Mouse (Mus musculus): ENCODE measurements around the gene Rgs2. TPM values are rescaled to one million over a fixed set of nuclear protein-coding genes. Genes with fewer than 3 reads are reported as not detected.

Gene Rgs2
- polyA plus RNA-seq, 1 experiment: 3.6 TPM

- Histone ChIP-seq H3ac (ENCODE audit: control insufficient read depth, insufficient read length) (no peak overlapping the region), H3K79me2 (ENCODE audit: control insufficient read depth, insufficient read depth) (no peaks in the 10 kb centered on the region), H3K4me2 (ENCODE audit: low read depth) (no peak overlapping the region), H3K4me3 (no peak overlapping the region), H3K36me3 (ENCODE audit: control insufficient read depth, insufficient read depth) (no peaks in the 10 kb centered on the region), H3K27me3 (ENCODE audit: control insufficient read depth, insufficient read depth, insufficient read length) (no peaks in the 10 kb centered on the region)
- TF ChIP-seq POLR2A (IDR thresholded peaks at IDR 0.05; ENCODE audit: insufficient read length, low read depth): no peak
- TF ChIP-seq MYOD1 (IDR thresholded peaks at IDR 0.05; ENCODE audit: control insufficient read depth in 1 of 3, insufficient read length in 2 of 3, low read depth in 2 of 3): no peak
- no peak for TF ChIP-seq SRF (IDR thresholded peaks at IDR 0.05; ENCODE audit: control insufficient read depth, insufficient read length, low read depth)
- no peak for TF ChIP-seq MYOG (IDR thresholded peaks at IDR 0.05; ENCODE audit: control insufficient read depth in 1 of 3, insufficient read depth in 1 of 3, insufficient read length in 2 of 3, low read depth in 2 of 3)
- TF ChIP-seq USF1 (IDR thresholded peaks at IDR 0.05; ENCODE audit: low read depth): no peak
- TF ChIP-seq E2F4 (IDR thresholded peaks at IDR 0.05; ENCODE audit: insufficient read depth): no peak
- no peak for TF ChIP-seq TCF3 (IDR thresholded peaks at IDR 0.05; ENCODE audit: insufficient read length, low read depth)
- no peak for TF ChIP-seq CEBPB (IDR thresholded peaks at IDR 0.05; ENCODE audit: insufficient read depth, poor library complexity, severe bottlenecking)
- TF ChIP-seq MAX (IDR thresholded peaks at IDR 0.05; ENCODE audit: low read depth): no peak
- TF ChIP-seq POLR2AphosphoS2 (IDR thresholded peaks at IDR 0.05; ENCODE audit: insufficient read length, low read depth): no peak
These were observed 11.4 kb downstream of the Rgs2 start for GRCm38 (mm10) chr1:143992528-143992927.

GRCm38 (mm10) chr1:143990263-143990662 is 13.7 kb downstream of the Rgs2 start:
- no peak overlapping the region for H3K4me3 ChIP-seq
- H3ac ChIP-seq (ENCODE audit: control insufficient read depth, insufficient read length): no peak overlapping the region
- H3K27me3 ChIP-seq (ENCODE audit: control insufficient read depth, insufficient read depth, insufficient read length): no peaks in the 10 kb centered on the region
- H3K36me3 ChIP-seq (ENCODE audit: control insufficient read depth, insufficient read depth): no peaks in the 10 kb centered on the region
- no peak for TF ChIP-seq MYOD1 (IDR thresholded peaks at IDR 0.05; ENCODE audit: control insufficient read depth in 1 of 3, insufficient read length in 2 of 3, low read depth in 2 of 3)
- no peak for TF ChIP-seq TCF3 (IDR thresholded peaks at IDR 0.05; ENCODE audit: insufficient read length, low read depth)
- no peak for TF ChIP-seq USF1 (IDR thresholded peaks at IDR 0.05; ENCODE audit: low read depth)
- no peak for TF ChIP-seq TCF12 (IDR thresholded peaks at IDR 0.05; ENCODE audit: insufficient read depth, poor library complexity, severe bottlenecking)
- TF ChIP-seq MAX (IDR thresholded peaks at IDR 0.05; ENCODE audit: low read depth): no peak
- no peak for TF ChIP-seq POLR2A (IDR thresholded peaks at IDR 0.05; ENCODE audit: insufficient read length, low read depth)
- TF ChIP-seq SRF (IDR thresholded peaks at IDR 0.05; ENCODE audit: control insufficient read depth, insufficient read length, low read depth): no peak
- TF ChIP-seq REST (IDR thresholded peaks at IDR 0.05; ENCODE audit: insufficient read depth, insufficient read length): no peak
- no peak for TF ChIP-seq CEBPB (IDR thresholded peaks at IDR 0.05; ENCODE audit: insufficient read depth, poor library complexity, severe bottlenecking)
- no peak for TF ChIP-seq POLR2AphosphoS2 (IDR thresholded peaks at IDR 0.05; ENCODE audit: insufficient read length, low read depth)
- no peak for TF ChIP-seq E2F4 (IDR thresholded peaks at IDR 0.05; ENCODE audit: insufficient read depth)
- no peak for TF ChIP-seq MYOG (IDR thresholded peaks at IDR 0.05; ENCODE audit: control insufficient read depth in 1 of 3, insufficient read depth in 1 of 3, insufficient read length in 2 of 3, low read depth in 2 of 3)
- no peak overlapping the region for H3K4me2 ChIP-seq (ENCODE audit: low read depth)
- H3K79me2 ChIP-seq (ENCODE audit: control insufficient read depth, insufficient read depth): no peaks in the 10 kb centered on the region

GRCm38 (mm10) chr1:143989773-143990172 is 14.2 kb downstream of the Rgs2 start:
- no peak overlapping the region for H3K4me3 ChIP-seq
- no peaks in the 10 kb centered on the region for H3K79me2 ChIP-seq (ENCODE audit: control insufficient read depth, insufficient read depth)
- no peaks in the 10 kb centered on the region for H3K36me3 ChIP-seq (ENCODE audit: control insufficient read depth, insufficient read depth)
- no peak for TF ChIP-seq SRF (IDR thresholded peaks at IDR 0.05; ENCODE audit: control insufficient read depth, insufficient read length, low read depth)
- no peak for TF ChIP-seq CEBPB (IDR thresholded peaks at IDR 0.05; ENCODE audit: insufficient read depth, poor library complexity, severe bottlenecking)
- TF ChIP-seq MAX (IDR thresholded peaks at IDR 0.05; ENCODE audit: low read depth): no peak
- TF ChIP-seq MYOD1 (IDR thresholded peaks at IDR 0.05; ENCODE audit: control insufficient read depth in 1 of 3, insufficient read length in 2 of 3, low read depth in 2 of 3): no peak
- TF ChIP-seq TCF12 (IDR thresholded peaks at IDR 0.05; ENCODE audit: insufficient read depth, poor library complexity, severe bottlenecking): no peak
- TF ChIP-seq USF1 (IDR thresholded peaks at IDR 0.05; ENCODE audit: low read depth): no peak
- no peak for TF ChIP-seq POLR2AphosphoS2 (IDR thresholded peaks at IDR 0.05; ENCODE audit: insufficient read length, low read depth)
- TF ChIP-seq REST (IDR thresholded peaks at IDR 0.05; ENCODE audit: insufficient read depth, insufficient read length): no peak
- TF ChIP-seq TCF3 (IDR thresholded peaks at IDR 0.05; ENCODE audit: insufficient read length, low read depth): no peak
- no peak for TF ChIP-seq POLR2A (IDR thresholded peaks at IDR 0.05; ENCODE audit: insufficient read length, low read depth)
- no peak for TF ChIP-seq MYOG (IDR thresholded peaks at IDR 0.05; ENCODE audit: control insufficient read depth in 1 of 3, insufficient read depth in 1 of 3, insufficient read length in 2 of 3, low read depth in 2 of 3)
- H3K4me2 ChIP-seq (ENCODE audit: low read depth): no peak overlapping the region
- H3K27me3 ChIP-seq (ENCODE audit: control insufficient read depth, insufficient read depth, insufficient read length): no peaks in the 10 kb centered on the region
- no peak overlapping the region for H3ac ChIP-seq (ENCODE audit: control insufficient read depth, insufficient read length)

- no peak for TF ChIP-seq CEBPB (IDR thresholded peaks at IDR 0.05; ENCODE audit: insufficient read depth, poor library complexity, severe bottlenecking)
- no peak for TF ChIP-seq TCF12 (IDR thresholded peaks at IDR 0.05; ENCODE audit: insufficient read depth, poor library complexity, severe bottlenecking)
- TF ChIP-seq MYOG (IDR thresholded peaks at IDR 0.05; ENCODE audit: control insufficient read depth in 1 of 3, insufficient read depth in 1 of 3, insufficient read length in 2 of 3, low read depth in 2 of 3): no peak
- TF ChIP-seq MYOD1 (IDR thresholded peaks at IDR 0.05; ENCODE audit: control insufficient read depth in 1 of 3, insufficient read length in 2 of 3, low read depth in 2 of 3): no peak
- TF ChIP-seq REST (IDR thresholded peaks at IDR 0.05; ENCODE audit: insufficient read depth, insufficient read length): no peak
- no peak for TF ChIP-seq POLR2AphosphoS2 (IDR thresholded peaks at IDR 0.05; ENCODE audit: insufficient read length, low read depth)
- TF ChIP-seq USF1 (IDR thresholded peaks at IDR 0.05; ENCODE audit: low read depth): no peak
- TF ChIP-seq MAX (IDR thresholded peaks at IDR 0.05; ENCODE audit: low read depth): no peak
- no peak for TF ChIP-seq POLR2A (IDR thresholded peaks at IDR 0.05; ENCODE audit: insufficient read length, low read depth)
- no peak for TF ChIP-seq TCF3 (IDR thresholded peaks at IDR 0.05; ENCODE audit: insufficient read length, low read depth)
- TF ChIP-seq SRF (IDR thresholded peaks at IDR 0.05; ENCODE audit: control insufficient read depth, insufficient read length, low read depth): no peak
- TF ChIP-seq E2F4 (IDR thresholded peaks at IDR 0.05; ENCODE audit: insufficient read depth): no peak
- H3K4me2 ChIP-seq (ENCODE audit: low read depth): no peak overlapping the region
- no peak overlapping the region for H3K4me3 ChIP-seq
- H3K27me3 ChIP-seq (ENCODE audit: control insufficient read depth, insufficient read depth, insufficient read length): no peaks in the 10 kb centered on the region
- H3K79me2 ChIP-seq (ENCODE audit: control insufficient read depth, insufficient read depth): no peaks in the 10 kb centered on the region
- no peak overlapping the region for H3ac ChIP-seq (ENCODE audit: control insufficient read depth, insufficient read length)
- no peaks in the 10 kb centered on the region for H3K36me3 ChIP-seq (ENCODE audit: control insufficient read depth, insufficient read depth)
These were observed 15.2 kb downstream of the Rgs2 start for GRCm38 (mm10) chr1:143988756-143989155.

Measured in myocyte (in vitro differentiated cells).